Mouse (Mus musculus): ENCODE data around the gene Ikzf3.

Ikzf3 gene

GRCm38 (mm10) chr11:98473916-98474479 lies 71.8 kb downstream of the Ikzf3 start:
- no peak for DNase-seq (ENCODE audit: low spot score in 2 of 2)

- DNase-seq (ENCODE audit: low spot score in 2 of 2) = no peak
These were observed 73.1 kb downstream of the Ikzf3 start for GRCm38 (mm10) chr11:98472696-98473095.

- DNase-seq (ENCODE audit: low spot score in 2 of 2) = no peak
These were observed 75.0 kb downstream of the Ikzf3 start for GRCm38 (mm10) chr11:98470795-98471194.

DNA sequence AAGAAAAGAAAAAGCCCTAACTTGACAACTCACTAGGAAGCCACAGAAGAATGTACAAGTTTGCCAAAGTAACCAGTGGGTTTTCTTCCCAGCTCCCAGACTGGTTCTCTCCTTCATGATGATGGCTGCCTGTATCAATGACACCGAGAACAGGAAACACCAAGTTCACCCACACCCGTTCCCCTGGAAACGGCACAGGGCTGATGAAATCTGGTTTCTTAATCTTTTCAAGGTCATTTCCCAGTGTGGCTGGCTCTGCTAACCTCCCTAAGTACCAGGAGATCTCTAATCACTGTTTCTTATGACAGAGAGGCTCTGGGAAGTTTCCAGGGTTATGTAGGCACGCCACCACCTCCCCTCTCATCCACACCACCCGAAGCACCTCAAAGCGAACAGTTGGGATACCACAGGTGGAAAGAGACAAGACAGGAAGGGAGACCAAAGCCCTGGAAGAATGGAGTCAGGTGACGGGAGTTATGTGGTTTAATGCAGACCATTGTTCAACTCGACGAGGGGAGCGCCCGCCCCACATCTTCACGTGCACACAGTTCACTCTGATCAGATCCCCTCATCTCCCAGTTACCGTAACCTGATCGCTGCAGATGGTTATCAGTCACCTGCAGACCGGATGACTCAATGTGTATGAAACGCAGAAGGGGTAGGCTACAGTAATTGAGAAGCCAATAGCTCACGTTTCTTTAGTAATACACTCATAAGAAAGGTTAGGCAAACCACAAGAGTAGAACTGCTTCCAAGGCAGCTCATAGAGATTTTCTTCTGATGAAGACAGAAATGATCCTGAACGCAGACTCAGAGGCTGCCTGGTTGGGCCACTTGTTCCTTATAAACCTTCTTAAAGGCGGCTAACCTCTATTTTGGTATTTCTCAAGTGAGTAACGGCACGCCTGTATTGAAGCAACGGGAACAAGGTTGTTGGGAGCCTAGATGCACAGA lies 75.8 kb downstream of the Ikzf3 start:
- DNase-seq (ENCODE audit: low spot score in 2 of 2) = no peak

- no peak for DNase-seq (ENCODE audit: low spot score in 2 of 2)
These were observed 81.3 kb downstream of the Ikzf3 start for GRCm38 (mm10) chr11:98464516-98464915.

GRCm38 (mm10) chr11:98463911-98464310 lies 81.9 kb downstream of the Ikzf3 start:
- no peak for DNase-seq (ENCODE audit: low spot score in 2 of 2)

DNA sequence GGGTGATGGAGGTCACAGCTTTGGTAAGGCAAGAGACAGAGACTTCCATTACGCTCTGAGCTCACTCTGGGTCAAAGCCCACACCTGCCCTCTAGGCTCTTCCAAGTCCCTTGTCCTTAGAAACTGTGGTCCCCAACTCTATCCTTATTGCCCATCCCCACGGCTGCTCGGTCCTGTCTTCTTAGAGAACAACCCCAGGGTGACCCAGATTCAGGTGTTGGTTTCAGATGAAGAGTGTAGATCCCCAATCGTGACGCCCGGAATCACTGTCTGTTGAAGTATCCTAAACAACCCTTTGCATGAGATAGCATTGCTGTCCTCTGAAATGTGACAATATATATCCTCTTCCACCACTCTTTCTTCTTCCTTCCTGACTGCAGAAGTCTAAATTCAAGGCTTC lies 83.6 kb downstream of the Ikzf3 start:
- no peak for DNase-seq (ENCODE audit: low spot score in 2 of 2)

- no peak for DNase-seq (ENCODE audit: low spot score in 2 of 2)
These were observed 84.6 kb downstream of the Ikzf3 start for GRCm38 (mm10) chr11:98461109-98461720.

- no peak for DNase-seq (ENCODE audit: low spot score in 2 of 2)
These were observed 86.0 kb downstream of the Ikzf3 start for GRCm38 (mm10) chr11:98459860-98460259.

DNA sequence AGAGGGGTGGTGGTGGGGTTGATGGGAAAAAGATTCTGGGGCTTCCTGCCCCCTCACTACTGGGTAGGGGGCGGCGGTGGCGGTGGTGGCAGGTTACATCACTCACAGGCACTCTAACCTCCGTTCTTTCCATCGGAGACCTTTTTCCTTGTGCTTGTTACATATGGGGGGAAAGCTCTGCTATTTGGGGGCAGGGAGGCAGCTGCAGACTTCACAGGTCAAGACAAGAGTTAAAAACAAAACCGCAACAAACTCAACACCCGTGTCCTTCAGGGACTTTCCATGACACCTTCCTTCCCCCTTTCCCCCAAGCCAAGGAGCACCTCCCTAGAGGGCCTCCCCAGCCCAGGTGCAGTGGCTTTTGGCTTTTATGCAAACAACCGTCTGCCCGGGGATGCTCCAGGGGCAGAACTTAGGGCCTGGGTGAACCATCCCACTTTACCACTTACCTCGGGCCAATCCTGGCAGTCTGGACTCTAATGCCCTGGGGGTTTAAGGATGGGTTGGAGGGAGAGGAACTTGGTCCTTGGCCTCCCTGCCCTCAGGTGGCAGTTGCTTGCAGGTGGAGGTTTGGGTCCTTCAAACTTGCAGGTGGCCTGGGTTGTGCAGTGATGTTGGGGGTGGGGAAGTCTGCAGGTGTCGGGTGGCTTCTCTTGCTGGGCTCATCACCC lies 86.6 kb downstream of the Ikzf3 start:
- DNase-seq (ENCODE audit: low spot score in 2 of 2) = no peak

GRCm38 (mm10) chr11:98458121-98458990 lies 87.5 kb downstream of the Ikzf3 start:
- DNase-seq (ENCODE audit: low spot score in 2 of 2) = no peak

DNA sequence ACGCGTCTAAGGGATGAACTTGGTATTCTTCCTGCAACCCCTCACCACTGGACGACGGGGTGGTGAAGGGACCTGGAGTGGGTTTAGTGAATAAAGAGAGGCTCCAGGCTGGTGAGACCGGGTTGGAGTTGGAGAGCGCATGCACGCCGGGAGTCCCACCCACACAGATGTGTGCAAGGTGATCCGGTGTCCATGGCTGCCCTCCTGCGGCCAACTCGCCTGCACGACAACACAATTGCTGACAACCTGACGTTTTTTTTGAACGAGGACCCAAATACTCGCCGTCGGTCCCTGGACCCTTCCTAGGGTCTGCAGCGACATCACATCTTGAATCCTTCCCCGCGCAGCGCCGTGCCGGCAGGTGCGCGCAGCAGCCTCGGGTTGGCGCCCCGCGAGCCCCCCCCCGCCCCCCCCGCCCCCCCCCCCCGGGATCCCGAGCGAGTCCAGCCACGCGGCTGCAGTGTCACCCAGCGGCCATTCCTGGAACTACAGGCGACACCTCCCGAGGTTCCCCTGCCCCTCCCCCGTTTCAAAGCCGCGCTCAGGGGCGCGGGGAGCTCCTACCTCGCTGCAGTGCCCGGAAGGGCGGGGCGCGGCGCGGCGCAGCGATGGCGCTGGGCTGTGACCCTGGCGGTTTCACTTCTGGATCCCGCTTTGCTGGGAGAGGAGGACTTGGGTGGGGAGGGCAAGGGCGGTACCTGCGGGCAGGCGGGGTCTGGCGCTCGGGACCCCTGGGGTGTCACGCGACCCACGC lies 88.3 kb downstream of the Ikzf3 start:
- peak; percentile 76 to 84 for DNase-seq (ENCODE audit: low spot score in 2 of 2)

- DNase-seq (ENCODE audit: low spot score in 2 of 2) = no peak
These were observed 88.9 kb downstream of the Ikzf3 start for GRCm38 (mm10) chr11:98456945-98457344.

DNA sequence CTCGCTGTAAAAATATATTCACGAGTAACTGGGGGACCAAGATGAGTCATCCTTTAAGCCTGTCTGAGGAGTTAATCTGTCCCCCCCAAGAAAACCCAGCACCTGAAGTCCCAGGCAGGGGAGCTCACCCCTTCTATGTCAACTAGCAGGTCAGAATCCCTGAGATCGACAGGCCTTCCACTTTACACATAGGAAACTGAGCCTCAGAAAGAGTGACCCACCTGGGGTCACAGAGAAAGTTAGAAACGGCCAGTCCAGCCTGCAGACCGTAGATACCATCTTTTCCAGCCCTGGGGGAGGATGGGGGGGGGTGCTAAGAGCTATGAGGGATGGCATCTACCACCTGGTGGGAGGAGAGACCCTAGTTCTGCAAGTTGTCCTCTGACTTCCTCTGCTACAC lies 89.3 kb downstream of the Ikzf3 start:
- DNase-seq (ENCODE audit: low spot score in 2 of 2) = no peak

DNA sequence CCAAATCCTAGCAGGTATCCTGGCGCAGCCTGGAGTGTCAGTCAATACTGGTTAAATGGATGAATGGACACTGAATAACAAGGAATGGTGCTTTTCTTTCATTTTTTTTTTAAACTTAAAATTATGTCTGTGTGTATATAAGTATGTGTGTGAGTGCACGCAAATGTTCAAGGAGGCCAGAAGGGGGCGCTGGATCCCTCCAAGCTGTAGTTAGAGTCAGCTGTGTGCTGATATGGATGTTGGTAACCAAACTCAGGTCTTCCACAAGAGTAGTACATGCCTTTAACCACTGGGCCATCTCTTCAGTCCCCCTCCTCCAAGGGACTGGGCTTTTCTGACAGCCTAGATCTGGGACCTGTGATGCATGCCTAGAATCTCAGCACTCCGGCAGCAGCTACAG lies 90.3 kb downstream of the Ikzf3 start:
- no peak for DNase-seq (ENCODE audit: low spot score in 2 of 2)

- no peak for DNase-seq (ENCODE audit: low spot score in 2 of 2)
These were observed 95.7 kb downstream of the Ikzf3 start for GRCm38 (mm10) chr11:98449921-98450771.

- DNase-seq (ENCODE audit: low spot score in 2 of 2) = no peak
These were observed 96.4 kb downstream of the Ikzf3 start for GRCm38 (mm10) chr11:98449419-98449818.

- DNase-seq (ENCODE audit: low spot score in 2 of 2) = no peak
These were observed 97.5 kb downstream of the Ikzf3 start for GRCm38 (mm10) chr11:98448191-98448790.

- no peak for DNase-seq (ENCODE audit: low spot score in 2 of 2)
These were observed 98.4 kb downstream of the Ikzf3 start for GRCm38 (mm10) chr11:98447475-98447834.

All from frontal cortex, postnatal 36 days (tissue).